Mouse (Mus musculus) ES-Bruce4 (cell line): Measurements from ENCODE around the gene Meox1.

ENCODE experiments used
- CTCF ChIP-seq: IDR thresholded peaks from one replicate; pipeline ENCODE4 v1.8.1; 2011; ENCODE audit warnings: low read depth, low read length
- POLR2A ChIP-seq: IDR thresholded peaks from one replicate; pipeline ENCODE4 v1.8.1; 2011; ENCODE audit warnings: low read length; ENCODE audit not compliant: insufficient read depth

DNA sequence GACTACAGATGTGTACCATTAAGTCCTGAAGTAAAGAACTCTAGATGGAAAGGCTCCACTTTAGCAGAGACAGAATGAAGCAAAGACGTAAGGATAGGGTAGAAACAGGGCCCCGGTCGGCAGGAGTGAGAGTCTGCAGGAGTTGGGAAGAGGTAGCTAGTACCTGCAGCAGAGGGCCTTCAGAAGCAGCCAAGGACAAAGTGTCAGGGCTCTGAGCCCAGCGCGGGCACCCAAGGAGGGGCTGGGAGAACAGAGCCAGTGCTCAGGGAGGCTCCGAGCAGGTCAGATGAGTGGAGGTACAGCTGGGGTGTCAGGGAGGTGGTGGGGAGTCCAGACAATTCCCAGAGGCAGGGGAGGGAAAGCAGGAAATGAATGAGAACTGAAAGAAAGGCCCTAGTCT is 29.8 kb upstream of the Meox1 start:
- no peak for TF ChIP-seq POLR2A
- no peak for TF ChIP-seq CTCF
